Mouse (Mus musculus): ENCODE measurements around the gene Tefm. TPM values are rescaled to one million over a fixed set of nuclear protein-coding genes. Genes with fewer than 3 reads are reported as not detected.
A peak's percentile ranks its signal among the peaks of the same experiment; 100 is the strongest.
"Not testable (repeated sequence)": the region's sequence is repeated elsewhere in the genome, so short reads cannot be mapped to it uniquely, and the experiment has no call there.

Tefm gene
- polyA plus RNA-seq, 1 experiment from 2014 or later: 17.7 TPM

- H3K27me3 ChIP-seq: peaks cover 43% of the 10 kb centered on the region
- H3K27ac ChIP-seq: no peak overlapping the region
- DNase-seq (no peak), ATAC-seq (ENCODE audit: low read depth) (no peak)
- no peak overlapping the region for H3K9ac ChIP-seq
- H3K9me3 ChIP-seq (replicated peaks): no peaks in the 10 kb centered on the region
- 0 out of 2 replicates have a peak overlapping the region, but pooled peaks have one; percentile 91 for H3K4me2 ChIP-seq
- H3K36me3 ChIP-seq: no peaks in the 10 kb centered on the region
- no peak overlapping the region for H3K4me3 ChIP-seq (replicated peaks)
- WGBS (ENCODE audit: insufficient replicate concordance): 72% methylated on average over 4 of the region's 4 CpGs
- peaks cover 23% of the 10 kb centered on the region for H3K4me1 ChIP-seq (replicated peaks)
Observed at GRCm38 (mm10) chr11:80155961-80156360, 14.0 kb upstream of the Tefm start.

- H3K27ac ChIP-seq: no peak overlapping the region
- H3K4me2 ChIP-seq: peak overlapping the region; percentile 91; the same call in 1 of the 2 replicates
- WGBS (ENCODE audit: insufficient replicate concordance): 56% methylated on average over 8 of the region's 8 CpGs
- H3K9ac ChIP-seq: no peak overlapping the region
- ATAC-seq (ENCODE audit: low read depth) (no peak), DNase-seq (no peak)
- H3K36me3 ChIP-seq: no peaks in the 10 kb centered on the region
- no peaks in the 10 kb centered on the region for H3K9me3 ChIP-seq (replicated peaks)
- no peak overlapping the region for H3K4me3 ChIP-seq (replicated peaks)
- peaks cover 23% of the 10 kb centered on the region for H3K4me1 ChIP-seq (replicated peaks)
- H3K27me3 ChIP-seq: peaks cover 43% of the 10 kb centered on the region
Observed at GRCm38 (mm10) chr11:80155541-80155940, 13.6 kb upstream of the Tefm start.

DNA sequence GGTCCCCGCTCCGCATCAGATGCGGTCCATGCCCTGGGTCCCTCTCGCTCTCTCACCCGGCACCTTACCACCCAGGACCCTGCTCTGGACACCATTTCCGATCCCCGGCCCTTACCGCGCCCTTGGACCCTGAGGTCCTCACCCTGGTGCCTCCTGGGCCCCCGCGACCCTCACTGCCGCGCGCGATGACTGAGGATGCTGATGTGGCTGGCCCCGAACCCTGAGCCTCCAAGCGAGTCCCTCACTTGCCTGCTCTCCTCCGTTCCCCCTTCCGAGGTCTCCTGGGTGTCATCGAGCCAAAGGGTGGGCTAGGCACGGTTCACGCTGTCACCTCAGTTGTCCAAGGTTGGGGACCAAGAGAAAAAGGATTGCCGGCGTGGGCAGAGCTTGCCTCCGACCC is 12.5 kb upstream of the Tefm start:
- peaks cover 43% of the 10 kb centered on the region for H3K27me3 ChIP-seq
- peak overlapping the region; percentile 71 for H3K9ac ChIP-seq
- H3K9me3 ChIP-seq (replicated peaks): no peaks in the 10 kb centered on the region
- peak overlapping the region; percentile 91 for H3K4me2 ChIP-seq
- 28% methylated on average over 25 of the region's 25 CpGs for WGBS (ENCODE audit: insufficient replicate concordance)
- H3K27ac ChIP-seq: no peak overlapping the region
- DNase-seq: no peak
- peak overlapping the region; percentile 70 for H3K4me3 ChIP-seq (replicated peaks)
- peaks cover 19% of the 10 kb centered on the region for H3K4me1 ChIP-seq (replicated peaks)
- 0 out of 2 replicates have a peak, but pooled peaks have one; percentile 3 for ATAC-seq (ENCODE audit: low read depth)
- H3K36me3 ChIP-seq: no peaks in the 10 kb centered on the region

GRCm38 (mm10) chr11:80153857-80154495 is 12.0 kb upstream of the Tefm start, which contains the start of gene Adap2:
Gene Adap2, plus strand, starts transcription at chr11:80154105.
- Histone ChIP-seq H3K9me3 (replicated peaks) (no peaks in the 10 kb centered on the region), H3K27me3 (peaks cover 43% of the 10 kb centered on the region), H3K4me2 (peak within 1 kb of the TSS; percentile 91), H3K36me3 (no peaks in the 10 kb centered on the region), H3K9ac (peak within 1 kb of the TSS; percentile 71), H3K4me1 (replicated peaks) (peaks cover 19% of the 10 kb centered on the region), H3K4me3 (replicated peaks) (peak within 1 kb of the TSS; percentile 70), H3K27ac (no peak within 1 kb of the TSS)
- 4% methylated on average over 47 of the region's 47 CpGs for WGBS (ENCODE audit: insufficient replicate concordance)
- ATAC-seq (ENCODE audit: low read depth) (peak; percentile 90), DNase-seq (peak; percentile 89)

GRCm38 (mm10) chr11:80152376-80152775 is 10.4 kb upstream of the Tefm start:
- no peak for ATAC-seq (ENCODE audit: low read depth)
- Histone ChIP-seq H3K27ac (no peak overlapping the region), H3K4me2 (no peak overlapping the region), H3K9ac (no peak overlapping the region), H3K4me1 (replicated peaks) (peaks cover 19% of the 10 kb centered on the region), H3K27me3 (peaks cover 43% of the 10 kb centered on the region), H3K9me3 (replicated peaks) (no peaks in the 10 kb centered on the region), H3K36me3 (no peaks in the 10 kb centered on the region), H3K4me3 (replicated peaks) (no peak overlapping the region)
- WGBS (ENCODE audit: insufficient replicate concordance): 62% methylated on average over 8 of the region's 8 CpGs
- no peak for DNase-seq

GRCm38 (mm10) chr11:80151541-80151940 is 9.6 kb upstream of the Tefm start:
- Histone ChIP-seq H3K4me1 (replicated peaks) (peaks cover 22% of the 10 kb centered on the region), H3K9ac (no peak overlapping the region), H3K9me3 (replicated peaks) (no peaks in the 10 kb centered on the region), H3K36me3 (no peaks in the 10 kb centered on the region), H3K4me3 (replicated peaks) (no peak overlapping the region), H3K4me2 (no peak overlapping the region), H3K27me3 (peaks cover 34% of the 10 kb centered on the region), H3K27ac (no peak overlapping the region)
- ATAC-seq (ENCODE audit: low read depth): no peak
- DNase-seq: no peak
- 24% methylated on average over 2 of the region's 2 CpGs for WGBS (ENCODE audit: insufficient replicate concordance)

GRCm38 (mm10) chr11:80150566-80150965 is 8.6 kb upstream of the Tefm start:
- WGBS (ENCODE audit: insufficient replicate concordance): 32% methylated on average over 5 of the region's 5 CpGs
- ATAC-seq (ENCODE audit: low read depth) (no peak), DNase-seq (no peak)
- no peaks in the 10 kb centered on the region for H3K36me3 ChIP-seq
- H3K4me3 ChIP-seq (replicated peaks): no peak overlapping the region
- peaks cover 30% of the 10 kb centered on the region for H3K4me1 ChIP-seq (replicated peaks)
- no peak overlapping the region for H3K4me2 ChIP-seq
- no peaks in the 10 kb centered on the region for H3K9me3 ChIP-seq (replicated peaks)
- H3K27ac ChIP-seq: no peak overlapping the region
- no peak overlapping the region for H3K9ac ChIP-seq
- H3K27me3 ChIP-seq: peaks cover 25% of the 10 kb centered on the region

- Histone ChIP-seq H3K4me2 (no peak overlapping the region), H3K27ac (no peak overlapping the region), H3K4me1 (replicated peaks) (peaks cover 34% of the 10 kb centered on the region), H3K9me3 (replicated peaks) (no peaks in the 10 kb centered on the region), H3K36me3 (no peaks in the 10 kb centered on the region), H3K9ac (no peak overlapping the region), H3K4me3 (replicated peaks) (no peak overlapping the region), H3K27me3 (peaks cover 14% of the 10 kb centered on the region)
- WGBS (ENCODE audit: insufficient replicate concordance): 68% methylated on average over 8 of the region's 8 CpGs
- DNase-seq: no peak
- no peak for ATAC-seq (ENCODE audit: low read depth)
Observed at GRCm38 (mm10) chr11:80149412-80150023, 7.5 kb upstream of the Tefm start.

DNA sequence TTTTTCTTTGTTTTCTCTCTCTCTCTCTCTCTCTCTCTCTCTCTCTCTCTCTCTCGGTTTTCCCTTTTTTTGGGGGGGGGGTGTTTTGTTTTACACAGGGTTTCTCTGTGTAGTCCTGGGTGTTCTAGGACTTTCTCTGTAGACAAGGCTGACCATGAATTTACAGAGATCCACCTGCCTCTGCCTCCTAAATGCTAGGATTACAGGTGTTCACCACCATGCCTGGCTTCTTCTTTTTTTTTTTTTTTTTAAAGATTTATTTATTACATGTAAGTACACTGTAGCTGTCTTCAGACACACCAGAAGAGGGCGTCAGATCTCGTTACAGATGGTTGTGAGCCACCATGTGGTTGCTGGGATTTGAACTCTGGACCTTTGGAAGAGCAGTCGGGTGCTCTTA is 7.0 kb upstream of the Tefm start:
- H3K4me2 ChIP-seq; H3K9ac ChIP-seq; DNase-seq; H3K36me3 ChIP-seq; H3K27me3 ChIP-seq; H3K4me3 ChIP-seq (replicated peaks); H3K27ac ChIP-seq; H3K9me3 ChIP-seq (replicated peaks); ATAC-seq (ENCODE audit: low read depth): not testable (repeated sequence)
- 61% methylated on average over 2 of the region's 4 CpGs for WGBS (ENCODE audit: insufficient replicate concordance)
- H3K4me1 ChIP-seq (replicated peaks): peaks cover 29% of the 10 kb centered on the region

- ATAC-seq (ENCODE audit: low read depth) (no peak), DNase-seq (no peak)
- Histone ChIP-seq H3K9me3 (replicated peaks) (no peaks in the 10 kb centered on the region), H3K36me3 (no peaks in the 10 kb centered on the region), H3K4me1 (replicated peaks) (peaks cover 22% of the 10 kb centered on the region), H3K4me3 (replicated peaks) (no peak overlapping the region), H3K9ac (no peak overlapping the region), H3K27ac (no peak overlapping the region), H3K4me2 (no peak overlapping the region), H3K27me3 (0 out of 2 replicates have a peak, but pooled peaks cover 2% of the 10 kb centered on the region)
- 60% methylated on average over 1 of the region's 1 CpGs for WGBS (ENCODE audit: insufficient replicate concordance)
Observed at GRCm38 (mm10) chr11:80148313-80148712, 6.3 kb upstream of the Tefm start.

GRCm38 (mm10) chr11:80147748-80148147 is 5.8 kb upstream of the Tefm start:
- ATAC-seq (ENCODE audit: low read depth): peak; percentile 37; the same call in 1 of the 2 replicates
- Histone ChIP-seq H3K36me3 (no peaks in the 10 kb centered on the region), H3K4me3 (replicated peaks) (no peak overlapping the region), H3K4me1 (replicated peaks) (peaks cover 26% of the 10 kb centered on the region), H3K9me3 (replicated peaks) (no peaks in the 10 kb centered on the region), H3K27ac (no peak overlapping the region), H3K9ac (no peak overlapping the region), H3K27me3 (no peaks in the 10 kb centered on the region), H3K4me2 (no peak overlapping the region)
- no peak for DNase-seq
- WGBS (ENCODE audit: insufficient replicate concordance): 37% methylated on average over 6 of the region's 6 CpGs
